In the genomic region with DNA sequence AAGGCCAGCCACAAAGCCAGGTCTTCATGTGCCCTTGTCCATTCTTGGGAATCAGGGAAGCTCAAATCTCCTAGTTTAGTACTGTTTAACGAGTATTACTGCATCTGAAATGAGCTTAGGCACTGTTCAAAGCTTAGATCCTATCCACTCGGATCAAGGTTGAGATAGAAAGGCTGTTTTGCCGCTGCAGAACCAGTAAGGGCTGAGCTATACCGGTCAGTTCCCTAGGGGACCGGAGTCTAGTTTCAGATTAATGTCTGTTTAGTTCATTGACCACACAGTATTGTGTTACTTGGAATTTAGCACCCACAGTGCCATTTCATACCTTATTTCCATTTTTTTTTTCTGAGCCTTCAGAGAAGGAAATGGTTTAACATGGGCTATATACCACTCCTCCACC, we compare ENCODE assay signal across 20 mouse cellular contexts. TPM values are rescaled to one million over a fixed set of nuclear protein-coding genes. Genes with fewer than 3 reads are reported as not detected.
DNase-seq lines count a peak whose midpoint lies in the region; ATAC-seq and TF ChIP-seq lines count a peak whose summit lies in the region.
"Had no signal": no experiment of that assay in that cellular context is flagged by ENCODE, and none has a peak within 500 bp of the region (broad histone marks: within the 10 kb centered on the region; RNA-seq: fewer than 3 reads in every experiment).

No protein-coding gene starts in this region.

- peak; percentile 34 for DNase-seq in heart, adult 11 months
- no peak for DNase-seq in heart, adult 18-20 months
- DNase-seq in layer of hippocampus, adult 2 months (ENCODE audit: low spot score in 2 of 2): no peak
- DNase-seq in layer of hippocampus, postnatal 36 days: no peak
- DNase-seq in embryonic facial prominence, embryonic 14.5 days (ENCODE audit: low spot score): peak; percentile 48
- DNase-seq in retina, embryonic 14.5 days (ENCODE audit: low spot score): no peak
- DNase-seq: B cell, adult 2 months; cerebellum, adult 18-20 months; cerebellum, postnatal 25 days; forebrain, postnatal 0 days; heart, adult 2 months; lung, postnatal 4 days; right cerebral cortex, postnatal 4 days had no signal

- no peak overlapping the region for H3K9ac ChIP-seq in embryonic facial prominence, embryonic 14.5 days (ENCODE audit: low read depth, low read length)
- no peak overlapping the region for H3K9ac ChIP-seq in liver, embryonic 16.5 days (ENCODE audit: low read depth, low read length)
- H3K9ac ChIP-seq: forebrain, postnatal 0 days; hindbrain, embryonic 13.5 days; intestine, embryonic 15.5 days; limb, embryonic 13.5 days; lung, embryonic 15.5 days had no signal

- H3K4me3 ChIP-seq in layer of hippocampus, adult 2 months: no peak overlapping the region
- H3K4me3 ChIP-seq in embryonic facial prominence, embryonic 14.5 days (ENCODE audit: low read depth, low read length): no peak overlapping the region
- H3K4me3 ChIP-seq in liver, embryonic 16.5 days (ENCODE audit: low read depth, low read length): no peak overlapping the region
- H3K4me3 ChIP-seq: heart, adult 2 months; hindbrain, embryonic 13.5 days; intestine, embryonic 15.5 days; limb, embryonic 13.5 days; lung, embryonic 15.5 days had no signal

- no peak overlapping the region for H3K4me2 ChIP-seq in embryonic facial prominence, embryonic 14.5 days (ENCODE audit: low read depth, low read length)
- no peak overlapping the region for H3K4me2 ChIP-seq in liver, embryonic 16.5 days (ENCODE audit: low read depth, low read length)
- H3K4me2 ChIP-seq: hindbrain, embryonic 13.5 days; intestine, embryonic 15.5 days; limb, embryonic 13.5 days; lung, embryonic 15.5 days had no signal

- 62% methylated on average over 5 of the region's 5 CpGs for WGBS in embryonic facial prominence, embryonic 14.5 days
- WGBS in liver, embryonic 16.5 days (ENCODE audit: insufficient replicate concordance): 82% methylated on average over 5 of the region's 5 CpGs

- H3K4me1 ChIP-seq in embryonic facial prominence, embryonic 14.5 days (ENCODE audit: control insufficient read depth, insufficient read depth, low read length): peaks cover 13% of the 10 kb centered on the region
- peaks cover 40% of the 10 kb centered on the region for H3K4me1 ChIP-seq in liver, embryonic 16.5 days (ENCODE audit: control insufficient read depth, low read depth, low read length)

- H3K36me3 ChIP-seq in embryonic facial prominence, embryonic 14.5 days (ENCODE audit: control insufficient read depth, insufficient read depth, low read length): no peaks in the 10 kb centered on the region
- H3K36me3 ChIP-seq in liver, embryonic 16.5 days (ENCODE audit: control insufficient read depth, insufficient read depth): no peaks in the 10 kb centered on the region
- H3K36me3 ChIP-seq: hindbrain, embryonic 13.5 days; intestine, embryonic 15.5 days; limb, embryonic 13.5 days; lung, embryonic 15.5 days had no signal

- H3K27ac ChIP-seq in layer of hippocampus, adult 2 months: peak overlapping the region; percentile 28; the same call in 1 of the 2 replicates
- no peak overlapping the region for H3K27ac ChIP-seq in embryonic facial prominence, embryonic 14.5 days (replicated peaks; ENCODE audit: low read depth, low read length)
- 0 out of 2 replicates have a peak overlapping the region, but pooled peaks have one; percentile 6 for H3K27ac ChIP-seq in liver, embryonic 16.5 days (ENCODE audit: low read length)
- H3K27ac ChIP-seq: heart, adult 2 months; hindbrain, embryonic 13.5 days; intestine, embryonic 15.5 days; limb, embryonic 13.5 days; lung, embryonic 15.5 days; stomach, postnatal 0 days had no signal

- ATAC-seq in embryonic facial prominence, embryonic 14.5 days (ENCODE audit: low read depth): no peak
- no peak for ATAC-seq in liver, embryonic 16.5 days (ENCODE audit: low read depth)
- ATAC-seq: forebrain, postnatal 0 days; intestine, embryonic 15.5 days; midbrain, embryonic 16.5 days had no signal

- no peaks in the 10 kb centered on the region for H3K27me3 ChIP-seq in embryonic facial prominence, embryonic 14.5 days (replicated peaks; ENCODE audit: control insufficient read depth, insufficient read depth, low read length)
- no peaks in the 10 kb centered on the region for H3K27me3 ChIP-seq in liver, embryonic 16.5 days (ENCODE audit: control insufficient read depth, insufficient read depth, low read depth, low read length)
- H3K27me3 ChIP-seq: hindbrain, embryonic 13.5 days; intestine, embryonic 15.5 days; limb, embryonic 13.5 days; lung, embryonic 15.5 days had no signal

- no peak for TF ChIP-seq CTCF in layer of hippocampus, adult 2 months (conservative IDR thresholded peaks at IDR 0.05)

- no peaks in the 10 kb centered on the region for H3K9me3 ChIP-seq in embryonic facial prominence, embryonic 14.5 days (ENCODE audit: control insufficient read depth, low read length)
- H3K9me3 ChIP-seq in liver, embryonic 16.5 days (replicated peaks; ENCODE audit: control insufficient read depth, low read length): no peaks in the 10 kb centered on the region
- H3K9me3 ChIP-seq: hindbrain, embryonic 13.5 days; intestine, embryonic 15.5 days; limb, embryonic 13.5 days; lung, embryonic 15.5 days had no signal

RNA-seq across cellular contexts. Expression of a gene that starts 3.6 kb away (rescaled TPM):
- total RNA-seq in heart, adult 18-20 months (2021): 100 to 1,000 TPM; 308 to 356 TPM
- 10 to 100 TPM; 59.6 to 65.6 TPM for total RNA-seq in layer of hippocampus, adult 2 months (2021)
- total RNA-seq in layer of hippocampus, postnatal 36 days (2021): 10 to 100 TPM; 73.9 to 74.5 TPM
- 106 and 107 TPM in 2 replicates for polyA plus RNA-seq in embryonic facial prominence, embryonic 14.5 days (2014; fragmentation: Nextera tagmentation; extraction: Ambion mirVana)
- 76.2 and 79.2 TPM in 2 replicates for polyA plus RNA-seq in liver, embryonic 16.5 days (2015; fragmentation: Nextera tagmentation; extraction: Ambion mirVana)

RNA-seq across cellular contexts. Expression of a gene that starts 52.6 kb away (rescaled TPM):
- 10 to 100 TPM; 86.6 to 91.4 TPM for total RNA-seq in heart, adult 18-20 months (2021)
- total RNA-seq in layer of hippocampus, adult 2 months (2021): 100 to 1,000 TPM; 182 to 188 TPM
- total RNA-seq in layer of hippocampus, postnatal 36 days (2021): 100 to 1,000 TPM; 192 to 202 TPM
- 282 and 286 TPM in 2 replicates for polyA plus RNA-seq in embryonic facial prominence, embryonic 14.5 days (2014; fragmentation: Nextera tagmentation; extraction: Ambion mirVana)
- 103 and 118 TPM in 2 replicates for polyA plus RNA-seq in liver, embryonic 16.5 days (2015; fragmentation: Nextera tagmentation; extraction: Ambion mirVana)

Comparison
In these comparisons a context has a peak if more than half of its experiments do, and no peak if none do; other contexts are left out.
1. DNase-seq: peak in heart, adult 11 months (single experiment) and embryonic facial prominence, embryonic 14.5 days (single experiment); none in heart, adult 18-20 months (0 of 2), layer of hippocampus, adult 2 months (0 of 2), layer of hippocampus, postnatal 36 days (0 of 2) and retina, embryonic 14.5 days (single experiment).
2. RNA of a gene that starts 3.6 kb away (total RNA-seq): 308 to 356 TPM in heart, adult 18-20 months; 73.9 to 74.5 TPM in layer of hippocampus, postnatal 36 days and 59.6 to 65.6 TPM in layer of hippocampus, adult 2 months; every median in the first group is over 4 times any median in the second.